Mouse (Mus musculus): ENCODE results near the gene Dusp3.

DNA sequence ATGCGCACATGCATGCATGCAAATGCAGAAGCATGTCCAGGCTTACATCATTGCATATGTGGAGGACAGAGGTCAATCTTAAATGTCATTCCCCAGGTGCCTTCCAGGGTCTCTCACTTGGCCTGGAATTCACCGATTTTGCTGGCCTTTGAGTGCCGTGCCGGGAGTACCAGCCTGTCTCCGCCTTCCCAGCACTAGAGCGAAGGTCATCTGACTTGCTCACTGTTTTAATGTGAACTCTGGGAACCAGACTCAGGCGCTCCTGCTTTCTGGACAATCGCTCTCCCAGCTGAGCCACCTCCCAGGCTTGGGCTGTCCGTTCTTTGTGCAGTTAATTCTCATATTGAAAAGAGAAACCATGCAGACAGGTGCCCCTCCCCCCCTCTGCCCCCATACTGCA lies 19.5 kb upstream of the Dusp3 start:
- no peak for TF ChIP-seq CTCF (IDR thresholded peaks at IDR 0.05 in 2 of 3, conservative IDR thresholded peaks at IDR 0.05 in 1 of 3; ENCODE audit: control insufficient read depth in 1 of 3, insufficient read depth in 1 of 3, low read depth in 2 of 3, low read length in 3 of 3, poor library complexity in 1 of 3, severe bottlenecking in 1 of 3)
- TF ChIP-seq MAZ (IDR thresholded peaks at IDR 0.05; ENCODE audit: low read depth, low read length): no peak
- TF ChIP-seq KAT2A (conservative IDR thresholded peaks at IDR 0.05; ENCODE audit: low read depth, low read length): no peak

Data from MEL (cell line).